Mouse (Mus musculus) stomach, postnatal 0 days (tissue): ENCODE measurements around the gene Lax1. TPM values are rescaled to one million over a fixed set of nuclear protein-coding genes. Genes with fewer than 3 reads are reported as not detected.

ENCODE experiments used
- ATAC-seq: fragments of 200-750 bp; cut with Nextera tagmentation; 2 replicates; pipeline ENCODE4 v1.8.0; 2017; ENCODE audit not compliant: low FRiP score, low TSS enrichment
- DNase-seq: peaks from one replicate; pipeline ENCODE4 v3.0.0-alpha.2; 2016; ENCODE audit warnings: low spot score
- H3K27ac ChIP-seq: fragments of 300-500 bp; sonication (generic); replicated peaks from 2 replicates; pipeline ENCODE4 v1.5.1; 2014; ENCODE audit warnings: mild to moderate bottlenecking, control low read depth
- H3K27me3 ChIP-seq: fragments of 300-500 bp; sonication (generic); 2 replicates; pipeline ENCODE4 v1.6.1; 2014; ENCODE audit warnings: low read length; ENCODE audit not compliant: control insufficient read depth, insufficient read depth
- H3K36me3 ChIP-seq: fragments of 300-500 bp; sonication (generic); 2 replicates; pipeline ENCODE4 v1.6.1; 2014; ENCODE audit warnings: low read length, mixed read lengths; ENCODE audit not compliant: control insufficient read depth, insufficient read depth
- H3K4me1 ChIP-seq: fragments of 300-500 bp; sonication (generic); replicated peaks from 2 replicates; pipeline ENCODE4 v1.6.1; 2014; ENCODE audit warnings: antibody characterized with exemption; ENCODE audit not compliant: control insufficient read depth, insufficient read depth
- H3K4me2 ChIP-seq: fragments of 300-500 bp; sonication (generic); replicated peaks from 2 replicates; pipeline ENCODE4 v1.6.1; 2014; ENCODE audit warnings: low read depth, mild to moderate bottlenecking, control low read depth, moderate library complexity
- H3K4me3 ChIP-seq: fragments of 300-500 bp; sonication (generic); 2 replicates; pipeline ENCODE4 v1.5.1; 2014; ENCODE audit warnings: low read depth, low read length, control low read depth
- H3K9ac ChIP-seq: fragments of 300-500 bp; sonication (generic); 2 replicates; pipeline ENCODE4 v1.6.1; 2014; ENCODE audit warnings: mild to moderate bottlenecking, low read length, control low read depth, mixed read lengths
- H3K9me3 ChIP-seq: fragments of 300-500 bp; sonication (generic); 2 replicates; pipeline ENCODE4 v1.6.1; 2016; ENCODE audit warnings: low read length; ENCODE audit not compliant: control insufficient read depth
- CTCF ChIP-seq: IDR thresholded peaks from 2 replicates; pipeline ENCODE4 v1.5.1; 2016; ENCODE audit warnings: antibody characterized with exemption, low read depth, mild to moderate bottlenecking, moderate library complexity
- EP300 ChIP-seq: optimal IDR thresholded peaks from 2 replicates; pipeline ENCODE3; 2016; ENCODE audit warnings: antibody characterized with exemption
- WGBS: fragments of 180-500 bp; shearing (Covaris S2); extraction: QIAGEN DNeasy Blood & Tissue Kit; methylation state at CpG from one replicate; pipeline ENCODE4 v1.1.7; 2014; 5-methylcytosine and 5-hydroxymethylcytosine counted together
- polyA plus RNA-seq: library from polyadenylated mRNA; unstranded; fragments of >200 nt; fragmentation: Nextera tagmentation; extraction: Ambion mirVana; gene quantifications from 2 replicates; pipeline ENCODE4 v1.2.1, GENCODE M21; 2015

Gene Lax1
- polyA plus RNA-seq, 1 experiment from 2014 or later, result 0.16 TPM

DNA sequence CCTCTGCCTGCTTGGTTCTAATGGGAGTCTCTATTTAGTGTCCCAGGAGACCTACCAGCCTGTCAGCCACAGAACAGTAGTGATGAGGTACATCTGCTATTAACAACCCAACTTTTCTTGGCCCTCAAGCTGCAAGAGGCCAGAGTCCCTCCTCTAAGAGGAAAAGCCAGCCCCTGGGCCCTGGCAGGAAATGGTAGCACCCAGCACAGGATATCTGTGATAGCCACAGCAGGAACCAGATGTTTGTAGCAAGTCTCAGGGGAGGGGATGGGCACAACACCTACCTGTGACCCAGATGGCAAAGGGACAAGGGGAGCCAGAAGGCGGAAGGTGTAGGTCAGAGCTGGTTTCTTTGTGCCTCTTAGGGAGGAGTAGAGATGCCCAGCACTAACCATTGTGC, 5.0 kb upstream of the Lax1 start:
- TF ChIP-seq CTCF (no peak), EP300 (no peak)
- ATAC-seq, result no peak
- Histone ChIP-seq H3K4me3 (no peak overlapping the region), H3K27me3 (no peaks in the 10 kb centered on the region), H3K4me2 (no peak overlapping the region), H3K9me3 (no peaks in the 10 kb centered on the region), H3K9ac (no peak overlapping the region), H3K4me1 (peaks cover 15% of the 10 kb centered on the region), H3K36me3 (no peaks in the 10 kb centered on the region; the same call in 1 of the 2 replicates), H3K27ac (peak overlapping the region; percentile 83)
- no peak for DNase-seq
- 64% methylated on average over 1 of the region's 1 CpGs for WGBS

DNA sequence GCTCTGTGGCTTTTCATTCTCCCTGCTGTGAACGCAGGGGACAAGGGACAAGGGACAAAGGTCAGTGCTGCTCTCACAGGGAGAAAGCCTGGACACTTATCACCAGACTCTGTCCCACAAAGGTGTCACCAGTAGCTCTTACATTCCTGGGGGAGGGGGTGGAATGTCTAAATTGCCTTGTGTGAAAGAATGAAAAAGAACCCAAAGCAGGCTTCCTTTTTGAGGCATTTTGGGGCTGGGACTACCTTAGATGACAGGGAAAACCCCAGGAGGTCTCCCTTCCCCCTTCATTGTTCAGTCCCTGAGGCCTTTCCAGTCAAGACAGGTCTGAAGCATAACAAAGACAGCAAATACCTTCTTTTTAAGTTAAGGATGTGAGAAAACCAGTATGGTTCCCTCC, 4.4 kb upstream of the Lax1 start:
- WGBS, result 10% methylated on average over 1 of the region's 1 CpGs
- no peak overlapping the region for H3K4me2 ChIP-seq
- H3K36me3 ChIP-seq, result no peaks in the 10 kb centered on the region; the same call in 1 of the 2 replicates
- peak overlapping the region; percentile 83; the same call in 1 of the 2 replicates for H3K27ac ChIP-seq
- no peaks in the 10 kb centered on the region for H3K27me3 ChIP-seq
- peaks cover 15% of the 10 kb centered on the region for H3K4me1 ChIP-seq
- no peak for DNase-seq
- no peak overlapping the region for H3K4me3 ChIP-seq
- H3K9me3 ChIP-seq, result no peaks in the 10 kb centered on the region
- ATAC-seq, result peak; percentile 18; the same call in 1 of the 2 replicates
- H3K9ac ChIP-seq, result no peak overlapping the region
- TF ChIP-seq EP300 (no peak), CTCF (no peak)

DNA sequence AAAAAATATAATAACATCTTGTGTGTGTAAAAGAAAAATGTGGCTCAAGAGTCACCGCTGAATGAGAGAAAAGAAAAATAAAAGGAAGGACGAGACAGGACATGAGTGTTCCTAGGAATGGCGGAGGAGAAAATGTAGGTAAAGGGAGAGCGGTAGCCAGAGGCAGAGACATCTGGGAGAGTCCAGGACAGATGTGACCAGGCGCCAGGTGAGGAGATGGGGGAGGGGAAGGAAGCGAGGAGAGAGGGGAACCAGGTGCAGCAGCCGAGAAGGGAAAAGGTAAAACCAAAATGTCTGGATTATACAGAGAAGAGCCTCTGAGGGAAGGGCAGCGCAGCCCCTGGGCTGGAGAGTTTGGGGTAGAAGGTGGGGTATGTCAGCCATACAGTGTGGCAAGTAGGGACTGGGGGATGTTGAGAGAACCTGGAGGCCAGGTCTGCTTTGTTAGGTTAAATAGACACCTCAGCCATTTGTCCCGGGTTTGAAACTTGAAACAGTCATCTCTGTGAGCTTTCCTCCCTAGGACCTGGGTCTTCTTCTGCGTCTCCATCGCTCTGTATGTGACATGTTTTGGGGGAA, 3.7 kb upstream of the Lax1 start:
- 69% methylated on average over 11 of the region's 11 CpGs for WGBS
- H3K27me3 ChIP-seq, result no peaks in the 10 kb centered on the region
- ATAC-seq (no peak), DNase-seq (no peak)
- no peak overlapping the region for H3K9ac ChIP-seq
- no peaks in the 10 kb centered on the region for H3K9me3 ChIP-seq
- H3K4me2 ChIP-seq, result no peak overlapping the region
- H3K36me3 ChIP-seq, result no peaks in the 10 kb centered on the region; the same call in 1 of the 2 replicates
- H3K4me1 ChIP-seq, result peaks cover 15% of the 10 kb centered on the region
- peak overlapping the region; percentile 83; the same call in 1 of the 2 replicates for H3K27ac ChIP-seq
- TF ChIP-seq EP300 (no peak), CTCF (no peak)
- H3K4me3 ChIP-seq, result no peak overlapping the region

DNA sequence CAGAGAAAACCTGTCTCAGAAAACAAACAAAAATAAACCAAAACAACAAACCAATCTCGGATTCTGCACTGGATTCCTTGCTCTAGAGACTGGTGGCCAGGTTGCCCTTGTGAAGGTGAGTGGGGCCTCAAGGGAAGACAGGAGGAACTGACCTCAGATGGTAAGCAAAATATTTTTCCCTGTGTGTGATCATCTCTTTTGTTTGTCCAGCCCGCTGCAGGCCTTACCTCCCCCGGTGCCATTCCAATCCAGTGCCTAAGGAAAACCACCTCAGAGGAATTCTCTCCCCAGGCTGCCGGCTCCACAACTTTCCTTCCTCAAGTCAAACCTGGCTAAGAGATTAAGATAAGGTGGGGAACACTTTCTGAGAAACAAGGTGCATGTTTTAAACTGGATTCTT, 2.3 kb upstream of the Lax1 start:
- H3K27ac ChIP-seq, result no peak overlapping the region
- no peaks in the 10 kb centered on the region for H3K36me3 ChIP-seq
- no peaks in the 10 kb centered on the region for H3K9me3 ChIP-seq
- H3K9ac ChIP-seq, result no peak overlapping the region
- peaks cover 15% of the 10 kb centered on the region for H3K4me1 ChIP-seq
- no peak for TF ChIP-seq CTCF
- no peak for TF ChIP-seq EP300
- no peak for ATAC-seq
- DNase-seq, result no peak
- no peaks in the 10 kb centered on the region for H3K27me3 ChIP-seq
- WGBS, result 51% methylated on average over 4 of the region's 4 CpGs
- H3K4me2 ChIP-seq, result no peak overlapping the region
- H3K4me3 ChIP-seq, result no peak overlapping the region

DNA sequence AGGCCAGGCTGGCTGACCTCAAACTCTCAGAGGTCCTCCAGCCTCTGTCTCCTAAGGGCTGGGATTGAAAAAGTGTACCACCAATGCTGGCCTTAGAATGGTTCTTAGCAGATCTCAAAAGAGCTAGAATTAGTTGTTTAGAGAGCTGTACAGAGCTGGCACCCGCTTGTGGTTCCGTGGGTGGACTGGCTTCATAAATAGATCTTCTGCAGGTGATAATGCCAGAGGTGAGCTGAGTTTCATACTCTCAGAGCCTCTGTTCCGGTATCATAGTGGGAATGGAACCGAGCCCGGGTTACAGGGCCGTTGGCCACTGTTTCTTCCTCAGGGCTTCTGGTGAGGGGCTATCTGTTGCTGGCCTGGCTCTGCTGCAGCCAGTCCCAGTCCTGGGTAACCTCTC, 1.1 kb upstream of the Lax1 start:
- ATAC-seq, result no peak
- no peaks in the 10 kb centered on the region for H3K27me3 ChIP-seq
- WGBS, result 93% methylated on average over 6 of the region's 6 CpGs

DNA sequence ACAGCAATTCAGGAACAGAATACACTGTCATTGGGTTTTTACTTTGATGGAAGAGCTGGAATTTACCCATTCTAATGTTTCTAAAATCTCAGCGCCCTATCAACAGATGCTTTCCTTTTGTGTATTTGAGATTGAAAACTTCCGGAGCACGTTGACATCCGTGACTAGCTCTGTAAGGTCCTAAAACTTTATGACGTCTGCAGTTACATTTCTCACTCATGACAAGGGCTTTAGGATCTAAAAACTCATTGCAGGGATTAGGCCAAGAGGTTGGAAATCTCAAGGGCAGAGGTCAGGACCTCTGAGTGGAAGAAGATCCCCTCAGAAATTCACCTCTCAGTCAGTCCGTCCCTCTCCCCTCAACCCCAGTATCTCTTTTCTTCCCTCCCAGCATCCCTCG, 1.6 kb downstream of the Lax1 start:
- Histone ChIP-seq H3K4me1 (no peaks in the 10 kb centered on the region; the same call in 1 of the 2 replicates), H3K9me3 (no peaks in the 10 kb centered on the region), H3K4me2 (no peak overlapping the region), H3K9ac (no peak overlapping the region), H3K27ac (no peak overlapping the region), H3K4me3 (no peak overlapping the region), H3K27me3 (no peaks in the 10 kb centered on the region), H3K36me3 (no peaks in the 10 kb centered on the region)
- TF ChIP-seq EP300, result no peak
- TF ChIP-seq CTCF, result no peak
- DNase-seq, result no peak
- no peak for ATAC-seq
- WGBS, result 69% methylated on average over 7 of the region's 7 CpGs

More for the DNA sequence above, 1.1 kb upstream of the Lax1 start:
- Histone ChIP-seq H3K9ac (no peak overlapping the region), H3K4me1 (peaks cover 13% of the 10 kb centered on the region), H3K4me3 (no peak overlapping the region), H3K27ac (no peak overlapping the region), H3K9me3 (no peaks in the 10 kb centered on the region), H3K36me3 (no peaks in the 10 kb centered on the region), H3K4me2 (no peak overlapping the region)
- no peak for DNase-seq
- no peak for TF ChIP-seq EP300
- TF ChIP-seq CTCF, result no peak
